Mouse (Mus musculus): ENCODE data around the gene Prkar2b.

DNA sequence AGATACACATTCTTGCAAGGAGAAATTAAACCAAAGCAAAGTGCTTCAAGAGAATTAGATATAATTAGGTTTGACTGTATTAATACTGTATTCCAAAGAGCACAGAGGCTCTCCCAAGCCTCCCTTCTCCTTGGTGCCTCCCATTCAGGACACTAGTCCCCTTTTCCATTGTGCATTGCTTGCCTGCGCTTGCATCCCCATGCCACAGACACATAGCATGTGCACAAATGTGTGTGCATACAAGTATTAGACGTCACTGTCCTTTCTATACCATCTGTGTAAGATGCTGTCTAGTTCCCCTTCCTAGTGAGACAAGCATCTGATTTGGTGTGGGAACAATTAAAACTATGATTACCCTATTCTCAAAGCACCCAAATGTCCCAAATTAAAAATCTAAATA, 2.0 kb downstream of the Prkar2b start:
- TF ChIP-seq MEF2A (IDR thresholded peaks at IDR 0.05; ENCODE audit: borderline replicate concordance, low read depth, low read length) (no peak), CTCF (conservative IDR thresholded peaks at IDR 0.05 in 1 of 2, IDR thresholded peaks at IDR 0.05 in 1 of 2; ENCODE audit: low read depth in 2 of 2, low read length in 2 of 2) (no peak), ZC3H11A (IDR thresholded peaks at IDR 0.05; ENCODE audit: low read depth, low read length) (no peak), E2F4 (IDR thresholded peaks at IDR 0.05; ENCODE audit: insufficient replicate concordance, low read depth, low read length) (no peak), TCF12 (IDR thresholded peaks at IDR 0.05; ENCODE audit: low read depth, low read length) (no peak), RAD21 (IDR thresholded peaks at IDR 0.05; ENCODE audit: low read depth, low read length) (no peak), MYC (IDR thresholded peaks at IDR 0.05; ENCODE audit: low read depth, low read length) (no peak), NELFE (IDR thresholded peaks at IDR 0.05; ENCODE audit: low read depth, low read length) (no peak), ZKSCAN1 (IDR thresholded peaks at IDR 0.05; ENCODE audit: borderline replicate concordance, low read depth, low read length) (no peak)
